Mouse (Mus musculus) liver (tissue): ENCODE measurements at regions not wholly inside any gene's neighbourhood (a gene's known extent, or its start where the extent isn't known, plus 50 kb on each side); places are given as distances from the start of the nearest gene placed in this dataset.

Experiments
- DNase-seq: peaks from one replicate; pipeline ENCODE4 v3.0.0-alpha.2; 2020; ENCODE audit warnings: mixed read lengths

DNA sequence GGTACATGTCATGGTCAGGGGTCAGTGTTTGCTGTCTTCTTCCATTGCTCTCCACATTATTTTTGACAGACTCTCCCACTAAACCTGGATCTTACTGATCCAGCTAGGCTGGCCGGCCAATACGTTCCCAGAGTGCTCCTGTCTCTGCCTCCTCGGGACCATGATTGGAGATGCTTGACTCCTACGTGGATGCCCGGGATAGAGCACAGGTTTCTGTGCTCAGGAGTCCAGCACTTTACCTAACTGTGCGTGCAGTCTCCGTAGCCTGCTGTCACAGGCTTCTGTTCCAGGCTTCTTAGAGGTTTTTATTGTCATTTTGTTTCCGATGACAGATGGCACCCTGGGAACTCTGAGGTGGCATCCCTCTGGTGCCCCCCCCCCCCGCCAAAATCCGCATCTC is 232.4 kb downstream of the Maf start:
- DNase-seq, result no peak

- no peak for DNase-seq
Observed at GRCm38 (mm10) chr8:115473974-115474373, 233.6 kb downstream of the Maf start.

- no peak for DNase-seq
Observed at GRCm38 (mm10) chr8:115466553-115466952, 241.0 kb downstream of the Maf start.

DNA sequence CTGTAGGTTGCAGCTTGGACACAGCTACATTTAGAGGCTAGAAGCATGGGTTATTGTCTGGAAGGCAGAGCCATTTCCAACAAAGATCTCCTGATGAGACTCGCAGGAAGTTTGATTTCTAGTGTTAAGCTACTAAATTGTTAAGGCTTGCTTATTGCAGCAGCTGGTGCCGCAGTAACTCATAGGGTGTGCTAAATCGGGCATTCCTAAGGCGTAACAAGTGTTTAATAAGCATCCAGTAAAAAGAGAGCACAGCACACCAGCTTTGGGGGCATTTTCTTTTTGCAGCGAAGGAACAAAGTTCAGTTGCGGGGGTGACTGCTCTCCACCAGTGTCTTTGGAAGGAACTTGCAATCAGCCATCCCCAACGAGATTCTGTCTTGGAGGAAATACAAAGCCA is 241.5 kb downstream of the Maf start:
- DNase-seq, result no peak

GRCm38 (mm10) chr8:115462657-115463056 is 244.9 kb downstream of the Maf start:
- no peak for DNase-seq

GRCm38 (mm10) chr8:115458119-115458518 is 249.5 kb downstream of the Maf start:
- DNase-seq, result no peak

DNA sequence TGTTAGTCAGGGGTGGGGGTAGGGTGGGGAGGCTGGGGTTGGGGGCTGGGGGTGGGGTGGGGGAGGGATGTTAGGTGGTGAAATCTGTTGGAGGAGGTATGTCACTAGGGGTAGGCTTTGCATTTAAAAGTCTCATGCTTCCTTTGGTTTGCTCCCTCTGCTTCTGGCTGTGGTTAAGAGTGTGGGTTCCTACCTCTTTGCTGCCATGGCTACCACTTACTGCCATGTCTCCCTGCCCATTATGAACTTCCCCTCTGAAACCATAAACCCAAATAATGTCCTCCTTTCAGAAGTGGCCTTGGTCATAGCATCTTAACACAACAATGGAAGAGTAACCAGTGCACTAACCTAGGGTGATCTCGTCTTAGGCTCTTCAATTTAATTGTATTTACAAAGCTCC is 256.8 kb downstream of the Maf start:
- no peak for DNase-seq

DNA sequence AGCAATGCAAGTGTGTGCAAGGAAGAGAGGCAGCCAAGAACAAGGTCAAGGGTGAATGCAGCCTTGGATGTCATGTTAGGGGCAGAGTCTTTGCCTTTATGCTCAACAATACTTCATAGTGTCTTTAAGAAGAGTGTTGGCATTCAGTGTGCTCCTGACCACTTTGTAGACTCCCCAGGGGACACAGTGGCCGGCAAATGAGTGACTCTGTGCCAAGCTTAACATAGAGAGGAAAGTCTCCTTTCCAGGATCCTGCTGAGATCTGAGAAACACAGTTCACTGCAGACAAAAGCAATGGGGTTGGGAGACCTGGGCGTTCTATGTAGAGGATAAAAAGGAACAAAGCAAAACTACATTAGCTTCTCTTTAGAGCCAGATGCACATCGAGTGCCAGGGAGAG is 259.2 kb downstream of the Maf start:
- DNase-seq, result no peak

DNA sequence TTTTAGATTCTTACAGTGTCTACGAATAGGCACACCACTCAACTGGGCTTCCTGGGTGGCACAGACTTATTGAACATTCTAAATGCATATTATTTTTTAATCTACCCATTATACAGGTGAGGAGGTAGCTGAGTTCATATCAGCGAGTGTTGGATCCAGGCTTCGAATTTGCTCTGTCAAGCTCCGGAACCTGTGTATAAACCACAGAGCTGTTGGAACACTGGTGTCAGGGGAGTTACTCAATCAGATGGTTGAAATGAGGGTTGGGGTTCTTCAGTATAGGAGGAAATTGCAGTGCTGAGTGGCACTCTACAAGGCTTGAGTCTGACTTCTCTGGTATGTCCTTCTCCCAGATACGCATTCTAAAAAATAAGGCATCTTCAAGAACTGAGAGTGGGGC is 263.1 kb downstream of the Maf start:
- DNase-seq, result no peak

- no peak for DNase-seq
Observed at GRCm38 (mm10) chr8:115441943-115442550, 265.5 kb downstream of the Maf start.

DNA sequence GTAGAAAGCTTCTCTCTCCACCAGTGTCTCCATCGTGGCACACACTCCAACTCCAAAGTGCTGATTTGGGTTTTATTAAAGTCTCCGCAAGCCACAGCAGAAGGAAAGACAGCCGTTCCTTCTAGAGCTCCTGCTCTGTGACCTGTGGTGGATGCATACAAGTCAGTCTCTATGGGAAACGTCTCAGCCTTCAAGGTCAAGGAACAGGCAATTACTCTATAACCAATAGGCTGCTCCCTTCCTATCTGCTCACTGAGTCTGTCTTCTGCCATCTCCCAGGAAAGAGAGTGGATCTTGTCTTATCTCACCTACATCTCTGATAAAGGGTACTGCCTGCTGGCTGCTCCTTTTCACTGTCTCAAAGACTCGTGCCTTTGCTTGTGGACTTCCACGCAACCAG is 266.3 kb downstream of the Maf start:
- DNase-seq, result no peak

DNA sequence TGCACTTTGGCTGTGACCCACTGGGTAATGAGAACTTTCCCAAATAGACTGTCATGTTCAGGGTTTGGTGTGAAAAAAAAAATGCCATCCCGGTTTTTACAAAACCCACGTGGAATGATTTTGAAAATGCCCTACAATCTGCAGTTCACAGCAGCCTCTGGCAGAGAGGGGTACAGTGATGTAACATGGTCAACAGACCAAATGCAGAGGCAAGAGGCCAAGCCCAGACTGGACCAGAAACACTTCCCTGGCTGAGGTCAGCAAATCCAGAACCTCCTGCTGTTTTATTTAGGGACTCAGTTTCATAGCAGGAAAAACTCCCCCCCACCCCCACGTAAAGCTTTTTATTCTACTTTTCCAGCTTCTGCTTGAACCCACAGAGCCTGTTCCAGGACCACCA is 267.4 kb downstream of the Maf start:
- DNase-seq, result no peak

DNA sequence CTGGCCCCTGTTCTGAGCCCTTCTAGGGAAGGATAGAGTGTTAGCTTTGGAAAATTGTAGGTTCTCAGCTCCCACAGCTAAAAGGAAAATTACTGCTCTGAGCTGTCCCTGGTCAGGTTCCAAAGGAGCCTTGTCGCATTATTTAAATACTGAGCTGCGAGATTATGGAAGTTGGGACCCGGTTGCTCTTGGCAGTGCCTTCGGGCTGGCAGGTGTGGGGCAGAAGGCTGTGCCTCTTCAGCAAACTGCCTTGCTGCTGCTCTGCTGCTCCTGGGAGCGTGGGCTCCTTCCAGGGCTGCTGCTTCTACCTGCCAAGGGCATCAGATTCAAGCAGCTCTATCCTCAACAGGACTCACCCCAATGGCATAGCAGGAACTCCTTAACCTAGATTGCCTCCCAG is 268.1 kb downstream of the Maf start:
- DNase-seq, result no peak

GRCm38 (mm10) chr8:115437956-115438355 is 269.6 kb downstream of the Maf start:
- DNase-seq, result no peak

DNA sequence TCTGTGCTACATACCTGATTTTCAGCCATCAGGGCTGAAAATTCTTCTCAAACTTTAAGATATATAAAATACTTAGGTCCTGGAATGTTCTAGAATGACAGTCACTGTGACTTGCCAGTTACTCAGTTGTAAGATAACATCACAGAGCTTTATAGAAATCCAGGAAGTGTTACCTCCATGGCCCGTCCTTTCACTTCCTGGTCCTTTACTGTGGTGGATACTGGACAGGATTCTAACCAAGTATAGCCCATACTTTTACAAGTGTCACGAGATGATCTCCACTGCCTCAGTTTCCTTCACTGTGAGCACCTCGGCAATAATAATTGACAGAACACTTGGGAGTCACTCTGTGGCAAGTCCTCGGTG is 271.3 kb downstream of the Maf start:
- no peak for DNase-seq

DNA sequence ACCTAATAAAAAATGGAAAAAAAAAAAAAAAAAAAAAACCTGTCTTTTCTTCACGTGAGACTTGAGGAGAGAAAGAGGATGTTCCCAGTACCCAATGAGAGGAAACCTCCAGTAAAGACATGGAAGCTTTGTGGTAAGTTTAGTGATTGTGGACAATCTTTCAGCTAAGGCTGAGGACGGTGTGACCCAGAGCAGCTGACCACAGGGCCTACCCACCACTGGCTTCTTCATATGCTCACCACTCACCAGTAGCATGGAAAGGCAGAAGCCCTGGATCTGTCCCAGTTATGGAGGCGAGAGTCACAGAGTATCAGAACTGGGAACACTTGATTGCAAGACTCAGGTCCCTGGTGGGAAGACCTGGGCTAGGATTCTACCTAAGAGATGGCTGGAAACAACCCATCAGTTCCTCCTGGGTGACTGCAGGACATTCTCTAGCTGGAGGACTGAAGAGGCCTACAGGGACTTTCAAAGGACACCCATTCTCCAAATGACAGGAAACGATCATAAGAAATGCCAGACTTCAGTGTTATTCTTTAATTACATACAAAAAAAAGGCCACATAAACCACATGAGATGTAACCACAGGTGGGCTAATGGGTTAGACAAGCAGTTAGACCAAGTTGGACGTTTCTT is 271.8 kb downstream of the Maf start:
- DNase-seq, result no peak

- no peak for DNase-seq
Observed at GRCm38 (mm10) chr8:115432396-115433040, 275.1 kb downstream of the Maf start.

- DNase-seq, result no peak
Observed at GRCm38 (mm10) chr8:115430793-115431192, 276.8 kb downstream of the Maf start.

- DNase-seq, result no peak
Observed at GRCm38 (mm10) chr8:115429291-115429883, 278.2 kb downstream of the Maf start.

DNA sequence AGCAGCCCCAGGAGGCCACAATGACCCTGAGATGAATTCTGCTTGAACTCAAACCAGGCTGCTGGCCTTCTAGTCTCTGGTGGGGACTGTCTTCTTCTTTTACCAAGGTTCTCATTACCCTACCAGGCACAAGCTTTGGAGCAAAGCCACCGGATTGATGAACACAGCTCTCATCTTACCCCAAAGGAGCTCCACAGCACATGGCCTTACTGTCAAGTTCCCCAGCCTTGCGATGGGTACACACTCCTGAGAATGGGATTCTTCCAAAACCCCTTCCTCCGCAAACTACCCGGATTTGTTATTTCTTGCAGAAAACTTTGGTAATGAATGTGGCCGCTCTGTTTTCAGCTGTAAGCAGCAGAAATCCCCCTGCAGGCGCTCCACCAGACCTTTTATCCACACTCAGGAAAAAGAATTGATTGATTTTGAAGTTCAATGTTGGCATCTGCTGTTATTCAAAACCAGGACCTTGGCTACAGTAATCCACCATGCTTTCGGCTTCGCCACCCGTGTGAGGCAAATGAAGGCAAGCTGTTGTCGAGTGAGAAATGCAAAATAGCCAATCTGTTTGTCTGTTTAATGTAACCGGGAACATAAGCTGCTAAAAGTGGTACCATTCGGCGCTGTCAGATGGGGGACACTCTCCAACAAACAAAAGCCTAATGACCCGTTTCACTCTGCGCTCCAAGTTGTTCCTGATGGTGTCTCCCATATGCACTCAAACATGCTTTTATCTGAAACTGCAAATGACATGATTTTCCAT is 278.9 kb downstream of the Maf start:
- DNase-seq, result no peak

- no peak for DNase-seq
Observed at GRCm38 (mm10) chr8:115428022-115428421, 279.6 kb downstream of the Maf start.

DNA sequence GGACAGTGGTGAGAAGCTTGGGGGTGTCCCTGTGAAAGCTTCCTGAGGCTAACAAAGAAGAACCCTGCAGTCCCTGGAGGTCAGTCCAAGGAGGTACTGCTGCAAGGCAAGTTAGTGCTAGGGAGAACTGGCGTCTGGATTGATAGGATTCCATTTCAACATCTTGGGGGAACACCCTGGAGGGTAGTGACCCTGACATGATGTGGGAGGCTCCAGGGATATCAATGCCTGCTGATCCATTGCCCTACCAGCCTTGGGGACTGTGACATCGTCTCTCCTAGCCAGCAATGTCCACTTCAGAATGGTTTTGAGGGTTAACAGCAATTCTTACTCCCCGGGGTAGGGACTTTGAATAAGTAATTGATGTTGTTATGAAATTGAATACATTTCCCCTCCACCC is 280.1 kb downstream of the Maf start:
- no peak for DNase-seq

DNA sequence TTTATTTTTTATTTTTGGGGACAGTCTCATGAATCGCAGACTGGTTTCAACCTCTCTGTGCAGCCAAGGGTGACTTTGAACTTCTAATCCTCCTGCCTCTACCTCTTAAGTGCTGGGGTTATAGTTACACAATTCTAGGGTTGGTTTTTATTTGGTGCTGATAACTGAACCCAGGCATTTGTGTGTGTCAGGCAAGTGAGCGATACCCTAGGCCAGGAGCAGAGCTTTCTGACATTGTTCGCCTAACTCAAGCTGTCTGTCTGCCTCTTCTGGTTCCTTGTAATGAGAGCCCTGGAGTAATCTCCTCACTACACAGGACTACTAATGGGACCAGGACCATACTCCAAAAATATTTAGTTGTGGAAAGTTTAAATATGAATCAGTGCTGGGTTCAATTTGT is 281.1 kb downstream of the Maf start:
- no peak for DNase-seq

DNA sequence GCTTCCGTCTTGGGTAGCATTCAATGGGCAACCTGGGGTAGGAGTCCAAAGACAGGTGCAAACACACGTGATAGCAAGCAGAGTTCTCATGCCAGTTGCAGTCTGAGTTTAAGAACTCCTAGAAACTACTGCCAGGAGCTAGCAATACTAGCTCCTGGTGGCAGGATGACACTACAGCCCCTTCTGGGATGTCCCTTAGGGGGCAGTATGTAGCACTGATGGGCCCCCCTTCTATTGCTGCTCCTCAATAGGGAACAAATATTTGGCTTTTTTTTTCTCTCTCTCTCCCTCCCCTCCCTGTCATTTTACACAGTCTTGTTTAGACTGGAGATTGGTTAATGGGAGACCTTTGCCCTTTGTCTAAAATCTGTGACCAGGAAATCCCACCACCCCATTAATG is 282.2 kb downstream of the Maf start:
- no peak for DNase-seq
